Mouse (Mus musculus): ENCODE results near the gene Map4k5. TPM values are rescaled to one million over a fixed set of nuclear protein-coding genes. Genes with fewer than 3 reads are reported as not detected.

The Map4k5 gene
- polyA plus RNA-seq, 1 experiment from 2014 or later, result 14.2 TPM

GRCm38 (mm10) chr12:69879172-69879665 lies 13.8 kb downstream of the Map4k5 start:
- WGBS, result 6% methylated on average over 4 of the region's 4 CpGs
- peak; percentile 86 for ATAC-seq
- Histone ChIP-seq H3K4me2 (ENCODE audit: low read depth, low read length) (peak overlapping the region; percentile 27; the same call in 1 of the 2 replicates), H3K27ac (ENCODE audit: low read length) (no peak overlapping the region), H3K36me3 (ENCODE audit: control insufficient read depth, insufficient read depth, low read length) (no peaks in the 10 kb centered on the region), H3K9ac (ENCODE audit: low read depth, low read length) (0 out of 2 replicates have a peak overlapping the region, but pooled peaks have one; percentile 10), H3K4me3 (ENCODE audit: low read length) (no peak overlapping the region), H3K9me3 (ENCODE audit: control insufficient read depth, low read length) (no peaks in the 10 kb centered on the region), H3K4me1 (ENCODE audit: control insufficient read depth, insufficient read depth, low read length) (peaks cover 21% of the 10 kb centered on the region), H3K27me3 (replicated peaks; ENCODE audit: control insufficient read depth, insufficient read depth, low read length) (no peaks in the 10 kb centered on the region)

DNA sequence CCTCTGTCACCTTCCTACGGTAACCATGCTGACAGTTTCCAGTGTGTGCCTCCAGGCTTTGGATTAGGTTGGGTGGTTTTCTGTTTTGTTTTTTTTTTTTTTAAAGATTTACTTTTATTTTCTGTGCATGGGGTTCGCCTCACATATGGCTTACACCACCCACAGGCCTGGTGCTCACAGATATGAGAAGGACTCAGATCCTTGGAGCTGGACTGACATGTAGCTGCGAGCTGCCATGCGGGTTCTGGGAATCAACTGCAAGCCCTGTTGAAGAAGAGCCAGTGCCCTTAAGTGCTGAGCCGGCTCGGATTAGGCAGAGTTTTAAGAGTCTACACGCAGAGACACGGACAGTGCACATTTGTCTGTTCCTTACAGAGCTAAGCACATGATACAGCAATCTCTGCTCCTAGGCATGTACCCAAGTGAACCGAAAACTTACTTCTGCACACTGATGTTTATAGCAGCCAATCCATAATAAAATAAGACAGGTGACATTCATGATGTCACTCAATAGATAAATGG lies 15.1 kb downstream of the Map4k5 start:
- Histone ChIP-seq H3K9me3 (ENCODE audit: control insufficient read depth, low read length) (no peaks in the 10 kb centered on the region), H3K27ac (ENCODE audit: low read length) (no peak overlapping the region), H3K4me2 (ENCODE audit: low read depth, low read length) (no peak overlapping the region), H3K27me3 (replicated peaks; ENCODE audit: control insufficient read depth, insufficient read depth, low read length) (no peaks in the 10 kb centered on the region), H3K4me3 (ENCODE audit: low read length) (no peak overlapping the region), H3K4me1 (ENCODE audit: control insufficient read depth, insufficient read depth, low read length) (peaks cover 21% of the 10 kb centered on the region), H3K36me3 (ENCODE audit: control insufficient read depth, insufficient read depth, low read length) (no peaks in the 10 kb centered on the region), H3K9ac (ENCODE audit: low read depth, low read length) (no peak overlapping the region)
- WGBS, result 84% methylated on average over 9 of the region's 9 CpGs
- ATAC-seq, result no peak

GRCm38 (mm10) chr12:69871632-69872031 lies 21.4 kb downstream of the Map4k5 start:
- no peaks in the 10 kb centered on the region for H3K36me3 ChIP-seq (ENCODE audit: control insufficient read depth, insufficient read depth, low read length)
- no peak overlapping the region for H3K27ac ChIP-seq (ENCODE audit: low read length)
- 88% methylated on average over 5 of the region's 5 CpGs for WGBS
- H3K4me2 ChIP-seq (ENCODE audit: low read depth, low read length), result no peak overlapping the region
- H3K9ac ChIP-seq (ENCODE audit: low read depth, low read length), result no peak overlapping the region
- no peak overlapping the region for H3K4me3 ChIP-seq (ENCODE audit: low read length)
- H3K4me1 ChIP-seq (ENCODE audit: control insufficient read depth, insufficient read depth, low read length), result peaks cover 8% of the 10 kb centered on the region
- no peaks in the 10 kb centered on the region for H3K27me3 ChIP-seq (replicated peaks; ENCODE audit: control insufficient read depth, insufficient read depth, low read length)
- ATAC-seq, result no peak
- H3K9me3 ChIP-seq (ENCODE audit: control insufficient read depth, low read length), result no peaks in the 10 kb centered on the region

DNA sequence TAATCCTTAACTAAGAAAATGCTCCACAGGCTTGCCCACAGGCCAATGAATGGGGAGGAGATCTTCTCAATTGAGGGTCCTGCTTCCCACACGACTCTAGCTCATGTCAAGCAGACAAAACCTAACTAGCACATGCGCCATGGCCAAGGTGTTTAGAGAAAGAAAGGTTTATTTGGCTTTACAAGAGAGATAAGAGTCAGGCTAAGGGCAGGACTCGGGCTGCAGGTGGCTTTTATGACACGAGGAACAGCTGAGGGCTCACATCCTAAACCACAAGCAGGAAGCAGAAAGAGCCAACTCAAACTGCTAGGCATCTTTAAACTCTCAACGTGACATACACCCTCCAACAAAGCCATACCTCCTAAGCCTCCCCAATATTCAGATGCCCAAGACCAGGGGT lies 25.7 kb downstream of the Map4k5 start:
- Histone ChIP-seq H3K9me3 (ENCODE audit: control insufficient read depth, low read length) (no peaks in the 10 kb centered on the region), H3K27me3 (replicated peaks; ENCODE audit: control insufficient read depth, insufficient read depth, low read length) (no peaks in the 10 kb centered on the region), H3K4me2 (ENCODE audit: low read depth, low read length) (no peak overlapping the region), H3K4me1 (ENCODE audit: control insufficient read depth, insufficient read depth, low read length) (peaks cover 13% of the 10 kb centered on the region), H3K9ac (ENCODE audit: low read depth, low read length) (no peak overlapping the region), H3K27ac (ENCODE audit: low read length) (no peak overlapping the region), H3K36me3 (ENCODE audit: control insufficient read depth, insufficient read depth, low read length) (no peaks in the 10 kb centered on the region), H3K4me3 (ENCODE audit: low read length) (no peak overlapping the region)
- 0 out of 2 replicates have a peak, but pooled peaks have one; percentile 52 for ATAC-seq
- 60% methylated on average over 5 of the region's 5 CpGs for WGBS

DNA sequence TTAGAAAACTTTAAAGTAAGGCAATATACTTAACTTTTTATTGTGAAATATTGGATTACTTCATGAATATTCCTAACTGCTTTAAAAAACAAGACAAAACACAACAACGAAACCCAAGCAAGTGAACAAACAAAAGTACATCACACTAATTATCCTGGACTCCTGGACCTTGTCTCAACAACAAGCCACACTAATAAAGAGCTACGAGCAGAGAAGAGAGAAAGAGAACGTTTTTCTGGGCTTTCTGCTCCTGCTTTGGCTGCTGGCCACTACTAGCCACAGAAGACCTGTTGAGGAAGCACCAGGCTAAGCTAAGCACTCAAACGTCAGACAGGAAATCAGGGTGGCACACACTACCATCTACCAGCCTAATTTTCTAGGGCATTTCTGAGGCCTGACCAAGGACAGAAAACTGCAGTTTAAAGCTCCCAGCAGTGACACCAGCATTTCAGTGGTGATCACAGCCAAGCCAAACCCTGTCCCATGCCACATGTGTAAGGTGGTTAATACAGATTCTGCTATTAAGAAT lies 28.8 kb downstream of the Map4k5 start:
- WGBS, result 48% methylated on average over 4 of the region's 4 CpGs
- Histone ChIP-seq H3K4me1 (ENCODE audit: control insufficient read depth, insufficient read depth, low read length) (peaks cover 13% of the 10 kb centered on the region), H3K36me3 (ENCODE audit: control insufficient read depth, insufficient read depth, low read length) (no peaks in the 10 kb centered on the region), H3K9me3 (ENCODE audit: control insufficient read depth, low read length) (no peaks in the 10 kb centered on the region), H3K9ac (ENCODE audit: low read depth, low read length) (no peak overlapping the region), H3K27ac (ENCODE audit: low read length) (0 out of 2 replicates have a peak overlapping the region, but pooled peaks have one; percentile 8), H3K4me2 (ENCODE audit: low read depth, low read length) (no peak overlapping the region), H3K27me3 (replicated peaks; ENCODE audit: control insufficient read depth, insufficient read depth, low read length) (no peaks in the 10 kb centered on the region), H3K4me3 (ENCODE audit: low read length) (no peak overlapping the region)
- ATAC-seq, result no peak

DNA sequence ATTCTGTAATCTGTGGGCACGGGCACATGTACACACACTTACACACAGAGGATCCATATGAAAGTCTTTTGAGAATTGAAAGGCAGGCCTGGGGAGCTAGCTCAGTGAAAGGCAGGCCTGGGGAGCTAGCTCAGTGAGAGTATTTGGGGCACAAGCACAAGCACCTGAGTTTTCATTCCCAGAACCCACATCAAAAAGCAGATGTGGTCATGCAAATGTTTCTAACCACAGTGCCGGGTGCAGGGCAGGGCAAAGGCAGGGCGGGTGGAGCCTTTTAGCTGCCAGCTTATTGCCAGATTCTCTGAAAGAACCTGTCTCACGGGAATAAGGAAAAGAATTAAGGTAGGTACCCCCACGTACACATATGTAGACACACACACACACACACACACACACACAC lies 29.5 kb downstream of the Map4k5 start:
- 71% methylated on average over 5 of the region's 5 CpGs for WGBS
- no peaks in the 10 kb centered on the region for H3K36me3 ChIP-seq (ENCODE audit: control insufficient read depth, insufficient read depth, low read length)

DNA sequence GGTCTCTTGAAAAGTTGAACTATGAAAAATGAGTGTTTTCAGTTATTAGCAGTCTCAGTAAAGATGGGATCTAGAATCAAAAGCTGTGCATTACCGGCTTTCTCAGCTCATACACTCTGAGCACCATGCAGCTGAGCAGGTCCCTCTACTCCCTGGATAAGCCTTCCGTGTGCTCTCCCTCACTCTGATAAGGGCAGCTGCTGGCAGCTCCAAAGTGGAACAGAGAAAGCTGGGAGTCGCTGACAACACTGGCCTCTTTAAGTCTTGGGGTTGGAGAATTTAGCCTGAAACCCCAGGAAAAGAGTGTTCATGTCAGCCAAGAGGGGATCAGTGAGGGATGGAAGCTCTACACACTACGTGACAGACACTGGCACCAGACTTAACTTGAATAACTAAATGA lies 34.2 kb downstream of the Map4k5 start:
- no peak for ATAC-seq
- Histone ChIP-seq H3K9ac (ENCODE audit: low read depth, low read length) (no peak overlapping the region), H3K27me3 (replicated peaks; ENCODE audit: control insufficient read depth, insufficient read depth, low read length) (no peaks in the 10 kb centered on the region), H3K27ac (ENCODE audit: low read length) (no peak overlapping the region), H3K4me1 (ENCODE audit: control insufficient read depth, insufficient read depth, low read length) (no peaks in the 10 kb centered on the region), H3K9me3 (ENCODE audit: control insufficient read depth, low read length) (no peaks in the 10 kb centered on the region), H3K36me3 (ENCODE audit: control insufficient read depth, insufficient read depth, low read length) (no peaks in the 10 kb centered on the region), H3K4me2 (ENCODE audit: low read depth, low read length) (no peak overlapping the region), H3K4me3 (ENCODE audit: low read length) (no peak overlapping the region)
- WGBS, result 87% methylated on average over 4 of the region's 4 CpGs

More for the DNA sequence above, 29.5 kb downstream of the Map4k5 start:
- Histone ChIP-seq H3K4me1 (ENCODE audit: control insufficient read depth, insufficient read depth, low read length) (peaks cover 13% of the 10 kb centered on the region), H3K9me3 (ENCODE audit: control insufficient read depth, low read length) (no peaks in the 10 kb centered on the region), H3K27ac (ENCODE audit: low read length) (no peak overlapping the region; the same call in 1 of the 2 replicates), H3K4me2 (ENCODE audit: low read depth, low read length) (no peak overlapping the region), H3K27me3 (replicated peaks; ENCODE audit: control insufficient read depth, insufficient read depth, low read length) (no peaks in the 10 kb centered on the region), H3K9ac (ENCODE audit: low read depth, low read length) (no peak overlapping the region), H3K4me3 (ENCODE audit: low read length) (no peak overlapping the region)
- no peak for ATAC-seq

- no peak overlapping the region for H3K9ac ChIP-seq (ENCODE audit: low read depth, low read length)
- WGBS, result 95% methylated on average over 2 of the region's 2 CpGs
Observed at GRCm38 (mm10) chr12:69857597-69857996, 35.4 kb downstream of the Map4k5 start.

DNA sequence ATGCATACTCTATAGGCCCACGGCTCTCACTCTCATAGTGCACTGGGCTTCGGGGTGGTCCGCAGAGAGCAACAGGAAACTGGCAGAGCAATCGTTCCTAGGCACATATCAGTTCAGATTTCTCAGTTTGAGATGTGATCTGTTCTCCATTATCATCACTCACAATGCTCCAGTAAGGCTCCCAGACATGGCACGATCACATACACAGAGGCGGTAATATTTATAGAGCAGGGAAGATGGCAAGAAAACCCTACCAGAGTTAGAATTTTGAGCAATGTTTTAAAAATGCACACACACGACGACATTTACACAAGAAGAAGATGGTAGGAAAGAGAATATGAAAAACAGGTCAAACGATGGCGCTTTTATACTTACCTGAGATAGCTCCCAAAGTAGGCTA lies 36.6 kb downstream of the Map4k5 start:
- no peaks in the 10 kb centered on the region for H3K4me1 ChIP-seq (ENCODE audit: control insufficient read depth, insufficient read depth, low read length)
- no peak overlapping the region for H3K4me3 ChIP-seq (ENCODE audit: low read length)
- no peaks in the 10 kb centered on the region for H3K9me3 ChIP-seq (ENCODE audit: control insufficient read depth, low read length)
- no peak overlapping the region for H3K9ac ChIP-seq (ENCODE audit: low read depth, low read length)
- H3K36me3 ChIP-seq (ENCODE audit: control insufficient read depth, insufficient read depth, low read length), result no peaks in the 10 kb centered on the region
- no peak overlapping the region for H3K27ac ChIP-seq (ENCODE audit: low read length)
- no peak for ATAC-seq
- WGBS, result 94% methylated on average over 10 of the region's 10 CpGs
- no peaks in the 10 kb centered on the region for H3K27me3 ChIP-seq (replicated peaks; ENCODE audit: control insufficient read depth, insufficient read depth, low read length)
- no peak overlapping the region for H3K4me2 ChIP-seq (ENCODE audit: low read depth, low read length)

More at GRCm38 (mm10) chr12:69857597-69857996, 35.4 kb downstream of the Map4k5 start:
- no peak overlapping the region for H3K4me2 ChIP-seq (ENCODE audit: low read depth, low read length)
- H3K27ac ChIP-seq (ENCODE audit: low read length), result no peak overlapping the region
- H3K36me3 ChIP-seq (ENCODE audit: control insufficient read depth, insufficient read depth, low read length), result no peaks in the 10 kb centered on the region
- no peak for ATAC-seq
- H3K4me1 ChIP-seq (ENCODE audit: control insufficient read depth, insufficient read depth, low read length), result no peaks in the 10 kb centered on the region
- H3K9me3 ChIP-seq (ENCODE audit: control insufficient read depth, low read length), result no peaks in the 10 kb centered on the region
- no peak overlapping the region for H3K4me3 ChIP-seq (ENCODE audit: low read length)
- H3K27me3 ChIP-seq (replicated peaks; ENCODE audit: control insufficient read depth, insufficient read depth, low read length), result no peaks in the 10 kb centered on the region
